Mouse (Mus musculus) spleen, embryonic (tissue): Measurements from ENCODE around the gene Mrln.

Source experiments
- CTCF ChIA-PET: fragments of 350-600 bp; sonication (Branson Sonifier 250); formaldehyde crosslinking; loops from one replicate; lab custom pipeline; 2022; lab: Charles Lee

The Mrln gene

DNA sequence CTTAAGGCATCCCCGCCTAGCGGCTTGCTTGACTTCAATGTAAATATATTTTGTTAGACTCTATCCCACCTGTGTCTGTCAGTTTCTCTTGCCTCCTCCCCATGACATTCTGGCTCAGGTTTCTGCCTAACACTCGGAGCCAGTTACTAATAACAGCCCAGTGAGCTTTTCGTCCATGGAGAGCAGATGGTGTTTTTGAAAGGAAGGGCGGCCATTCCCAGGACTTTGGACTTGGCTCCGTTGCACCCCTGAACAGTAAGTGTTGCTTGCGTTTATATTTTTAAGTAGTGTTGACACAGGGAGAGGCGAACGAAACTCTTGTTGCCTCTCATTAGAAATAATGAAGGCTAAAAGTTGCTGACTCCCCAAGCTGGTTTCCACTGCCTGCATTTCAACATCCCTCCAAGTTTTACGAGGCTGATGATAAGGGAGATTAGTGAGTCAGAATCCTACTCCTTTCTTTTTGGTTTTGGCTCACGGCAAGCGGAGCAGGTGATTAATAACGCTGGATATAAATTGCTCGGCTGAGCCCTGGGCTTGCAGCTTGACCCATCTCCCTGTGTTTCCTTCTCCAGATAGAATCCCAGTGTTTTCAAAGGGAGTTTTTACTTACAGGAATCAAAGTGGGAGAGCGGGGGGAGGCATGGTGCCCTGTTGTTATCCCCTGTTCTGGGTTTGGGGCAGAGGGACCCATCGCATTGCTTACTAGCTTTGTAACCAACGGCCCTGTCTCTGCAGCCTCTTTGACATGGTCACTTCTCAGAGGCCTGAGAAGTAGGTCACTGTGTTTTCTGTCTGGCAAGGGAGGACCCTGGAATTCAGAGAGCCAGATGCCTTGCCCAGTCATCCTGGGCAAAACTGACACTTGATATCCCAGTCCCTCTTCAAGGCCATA, at the start of gene Mrln:
Mrln (plus strand) TSS at position 160 of the 895 bp plus-strand sequence.
- CTCF ChIA-PET = no interaction called here

DNA sequence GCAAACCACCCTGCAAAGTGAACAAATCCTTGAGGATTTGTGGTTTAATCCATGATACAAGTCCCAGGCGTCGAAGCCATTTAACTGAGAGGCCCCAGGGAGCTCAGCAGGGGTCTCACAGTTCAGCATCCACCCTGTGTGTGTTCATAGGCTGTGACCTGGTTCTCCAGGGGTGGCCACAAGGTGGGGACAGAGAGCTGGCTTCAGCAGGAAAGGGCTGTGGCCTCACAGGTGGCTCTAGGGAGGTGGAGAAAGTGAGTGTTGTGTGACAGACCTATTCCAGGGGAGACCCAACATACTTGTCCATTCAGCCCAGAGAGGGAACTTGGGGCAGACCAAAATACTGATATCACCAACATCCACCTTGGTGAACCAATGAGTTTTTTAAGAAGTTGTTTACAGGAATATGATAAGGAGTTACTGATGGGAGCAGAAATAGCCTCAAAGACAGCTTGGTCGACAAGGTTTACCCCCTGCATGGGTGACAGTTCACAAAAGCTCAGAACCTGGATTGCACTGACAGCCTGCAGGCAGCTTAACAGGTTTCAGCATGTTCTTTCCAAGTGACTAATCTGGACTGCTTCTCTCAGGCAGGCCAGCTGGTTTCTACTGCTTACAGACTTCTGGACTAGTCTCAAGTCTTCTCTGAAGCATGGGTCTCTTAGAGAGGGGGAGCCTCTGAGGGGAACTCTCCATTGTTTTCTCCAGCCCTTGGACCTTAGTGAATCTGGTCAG, 47.9 kb upstream of the Mrln start:
- CTCF ChIA-PET = interaction anchor here (0.5 kb wide), 1 partner anchor 21 kb away, joined by 5 read pairs; no protein-coding TSS in a partner anchor

DNA sequence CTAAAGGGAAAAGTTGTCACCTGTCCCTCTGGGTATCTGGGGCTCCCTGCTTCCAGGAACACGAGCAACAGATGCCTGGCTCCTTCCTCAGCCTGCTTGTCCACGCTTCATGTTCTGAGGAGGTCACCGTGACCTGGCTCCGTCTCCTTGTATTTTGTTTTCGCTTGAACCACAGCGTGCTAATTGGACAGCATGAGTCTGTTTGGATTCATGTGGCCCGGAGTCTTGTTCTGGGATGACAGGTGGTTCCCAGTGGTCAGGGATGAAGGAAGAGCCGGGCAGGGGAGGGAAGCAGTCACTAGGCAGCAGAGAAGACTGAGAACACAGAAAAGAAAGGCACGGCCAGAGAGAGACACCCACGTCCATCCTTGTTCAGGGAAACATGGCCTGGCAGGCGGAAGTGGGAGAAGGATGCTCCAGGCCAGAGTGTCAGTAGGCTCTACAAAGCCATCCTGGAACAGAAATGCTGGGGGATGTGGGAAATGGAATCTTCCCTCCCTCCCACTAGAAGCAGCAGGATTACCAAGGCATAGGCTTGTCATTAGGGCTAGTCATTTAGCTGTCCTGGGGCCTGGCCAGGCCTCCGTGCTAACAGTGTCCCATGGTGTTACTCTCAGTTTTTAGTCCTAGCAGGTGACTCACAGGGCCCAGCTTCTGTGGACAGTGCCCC, 44.7 kb upstream of the Mrln start:
- CTCF ChIA-PET = no interaction called here

DNA sequence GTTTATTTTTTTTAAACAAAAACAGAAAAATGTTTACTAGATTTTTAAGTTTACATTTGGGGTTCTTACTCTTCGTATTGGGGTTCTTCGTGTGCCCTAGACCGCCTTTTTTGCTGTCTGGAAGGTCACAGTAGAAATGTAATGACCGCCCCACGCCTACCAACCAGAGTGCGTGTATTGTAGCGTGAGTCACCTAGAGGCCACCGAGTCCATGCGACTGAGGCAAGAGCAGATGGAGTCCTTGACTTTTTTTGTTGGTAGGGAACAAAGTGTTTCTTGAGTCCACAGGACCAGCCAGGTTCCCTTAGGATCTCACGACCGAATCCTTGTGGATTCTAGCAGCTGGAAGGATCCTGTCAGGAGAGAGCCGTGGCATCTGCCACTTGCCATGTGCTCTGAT, 43.7 kb upstream of the Mrln start:
- CTCF ChIA-PET = no interaction called here

DNA sequence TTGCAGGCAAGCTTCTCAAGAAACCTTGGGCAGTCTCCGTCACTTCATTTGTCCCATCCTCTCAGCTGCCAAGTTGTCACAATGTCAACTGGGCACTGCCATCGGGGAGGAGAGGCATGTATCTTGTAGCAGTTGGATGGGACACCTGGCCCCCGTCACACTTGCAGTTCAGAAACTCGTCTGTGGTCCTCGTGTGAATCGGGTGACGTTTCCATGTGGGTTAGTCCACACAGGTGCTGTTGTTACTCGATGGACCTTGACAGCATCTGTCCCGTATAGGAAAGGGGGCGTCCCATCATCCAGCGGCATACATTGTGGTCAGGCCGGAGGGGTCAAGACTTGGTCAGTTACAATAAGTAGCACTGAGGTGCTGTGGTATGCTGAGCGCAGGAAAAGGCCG, 43.0 kb upstream of the Mrln start:
- CTCF ChIA-PET = no interaction called here

DNA sequence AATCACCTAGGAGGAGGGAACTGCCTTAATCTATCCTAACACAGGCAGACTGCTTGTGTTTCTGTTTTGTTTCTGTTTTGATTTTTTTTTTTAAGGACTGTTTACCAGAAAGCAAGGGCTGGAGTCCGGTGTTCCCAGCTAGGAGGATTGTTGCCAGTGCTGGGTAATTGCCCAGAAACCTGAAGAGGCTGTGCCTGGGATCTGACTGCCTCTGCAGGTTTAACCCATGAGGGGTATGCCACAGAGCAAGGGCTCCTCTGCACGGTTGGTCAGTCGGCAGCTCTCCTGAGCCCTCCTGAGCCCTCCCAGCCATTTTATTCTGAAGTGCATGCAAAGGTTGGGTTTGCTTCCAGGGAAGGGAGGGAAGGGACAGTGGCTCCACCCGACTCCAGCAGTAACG, 40.8 kb upstream of the Mrln start:
- CTCF ChIA-PET = interaction anchor here (0.7 kb wide), 1 partner anchor 44 kb away, joined by 3 read pairs; no protein-coding TSS in a partner anchor

DNA sequence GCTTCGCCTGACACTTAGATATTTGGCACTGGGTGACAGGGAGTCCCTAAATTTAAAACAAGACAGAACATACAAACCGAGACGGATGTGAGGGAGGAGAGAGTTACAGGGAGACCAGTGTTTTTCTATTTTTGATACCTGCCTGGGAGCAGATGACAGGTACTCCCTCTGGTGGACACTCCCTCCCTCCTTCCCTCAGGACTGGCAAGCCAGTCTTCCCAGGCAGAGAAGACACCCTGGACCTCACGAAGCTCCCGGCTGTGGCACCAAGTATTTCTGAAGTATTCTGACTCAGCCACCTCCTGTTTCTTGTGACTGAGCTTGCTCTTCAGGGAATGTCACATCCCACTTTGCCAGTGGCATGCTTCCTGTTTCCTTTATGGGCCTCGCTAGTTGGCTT, 38.6 kb upstream of the Mrln start:
- CTCF ChIA-PET = no interaction called here

DNA sequence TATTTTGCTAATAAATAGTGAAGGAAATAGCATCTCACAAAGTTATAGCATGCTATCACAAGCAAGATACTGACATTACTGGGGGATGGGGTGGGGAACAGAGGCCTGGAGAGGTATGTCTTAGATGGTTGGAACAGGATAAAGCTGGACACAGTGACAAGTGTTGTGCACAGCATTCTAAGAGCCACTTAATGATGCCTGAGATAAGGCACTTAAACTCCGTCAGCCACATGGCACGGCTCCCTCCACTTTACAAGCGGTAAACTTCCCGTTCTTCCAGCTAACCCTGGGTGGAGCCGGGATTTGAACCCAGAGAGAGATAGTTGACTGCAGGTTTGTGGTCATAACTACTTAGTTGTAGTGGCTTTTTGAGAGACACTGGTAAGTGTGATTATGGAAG, 38.0 kb upstream of the Mrln start:
- CTCF ChIA-PET = no interaction called here

DNA sequence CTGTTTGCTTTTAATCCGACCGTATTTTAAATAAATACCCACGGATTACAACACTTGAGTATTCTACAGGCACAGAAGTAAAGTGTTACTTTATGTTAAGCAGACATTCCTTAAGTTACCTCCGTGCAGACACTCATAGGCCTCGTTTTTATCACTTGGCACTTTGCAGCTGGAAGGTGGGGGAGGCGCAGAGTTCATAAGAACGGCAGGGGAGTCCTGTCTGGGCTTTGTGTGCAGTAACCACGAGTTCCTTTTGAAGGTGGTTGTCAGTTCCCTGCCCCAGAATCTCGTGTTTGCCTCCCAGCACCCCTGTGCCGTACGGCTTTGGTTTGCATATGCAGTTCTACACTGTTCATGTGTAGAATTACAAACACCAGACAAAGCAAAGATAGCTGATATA, 36.8 kb upstream of the Mrln start:
- CTCF ChIA-PET = no interaction called here

DNA sequence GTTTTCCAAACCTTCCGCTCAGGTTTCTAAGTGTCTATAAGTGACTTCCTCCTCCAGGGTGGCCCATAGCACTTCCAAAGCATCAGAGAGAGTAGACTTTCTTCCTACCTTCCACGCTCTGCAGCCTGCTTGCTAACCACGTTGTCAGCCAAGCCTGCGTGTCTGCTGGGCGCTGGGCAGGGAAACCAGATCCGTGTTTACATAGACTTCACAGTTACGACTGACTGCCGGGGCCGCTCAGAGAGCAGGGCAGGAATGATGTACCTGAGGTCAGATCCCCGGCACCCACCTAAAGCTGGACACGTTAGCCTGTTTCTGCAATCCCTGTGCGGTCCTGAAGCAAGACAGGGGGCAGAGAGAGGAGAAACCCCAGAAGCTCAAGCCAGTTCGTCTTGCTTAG, 36.1 kb upstream of the Mrln start:
- CTCF ChIA-PET = no interaction called here

DNA sequence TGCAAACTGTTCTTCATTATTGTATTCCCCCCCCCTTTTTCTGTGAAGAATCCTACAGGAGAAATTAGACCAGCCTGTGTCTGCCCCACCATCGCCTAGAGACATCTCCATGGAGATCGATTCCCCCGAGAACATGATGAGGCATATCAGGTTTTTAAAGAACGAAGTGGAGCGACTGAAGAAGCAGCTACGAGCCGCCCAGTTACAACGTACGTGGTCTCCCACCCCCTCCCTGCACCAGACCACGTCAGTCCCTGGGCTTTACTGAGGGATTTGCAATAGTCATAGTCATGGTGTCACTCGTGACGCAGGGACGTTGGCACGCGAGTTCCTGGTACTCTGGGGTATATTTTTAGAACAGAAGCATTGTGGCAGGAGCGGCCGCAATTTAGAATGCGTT, 35.4 kb upstream of the Mrln start:
- CTCF ChIA-PET = no interaction called here

DNA sequence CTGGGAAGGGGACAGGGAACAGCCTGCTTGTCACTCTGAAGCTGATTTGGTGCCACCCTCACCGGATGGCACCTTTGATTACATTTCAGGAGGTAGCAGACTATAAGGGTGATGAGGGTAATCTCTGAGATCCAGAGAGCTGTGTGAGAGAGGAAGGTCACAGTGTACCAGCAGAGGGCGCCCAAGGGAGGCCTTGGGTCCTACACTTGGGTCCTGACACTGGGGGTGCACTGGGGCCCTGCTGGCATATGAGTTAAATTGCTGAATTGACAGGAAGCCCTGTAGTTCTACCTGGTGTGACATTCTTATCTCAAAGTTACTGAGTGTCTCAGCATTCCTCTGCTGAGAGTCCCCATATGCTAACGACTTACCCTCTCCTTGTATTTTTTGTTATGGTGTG, 31.1 kb upstream of the Mrln start:
- CTCF ChIA-PET = interaction anchor here (1.2 kb wide), 1 partner anchor 15 kb away, joined by 3 read pairs; no protein-coding TSS in a partner anchor

DNA sequence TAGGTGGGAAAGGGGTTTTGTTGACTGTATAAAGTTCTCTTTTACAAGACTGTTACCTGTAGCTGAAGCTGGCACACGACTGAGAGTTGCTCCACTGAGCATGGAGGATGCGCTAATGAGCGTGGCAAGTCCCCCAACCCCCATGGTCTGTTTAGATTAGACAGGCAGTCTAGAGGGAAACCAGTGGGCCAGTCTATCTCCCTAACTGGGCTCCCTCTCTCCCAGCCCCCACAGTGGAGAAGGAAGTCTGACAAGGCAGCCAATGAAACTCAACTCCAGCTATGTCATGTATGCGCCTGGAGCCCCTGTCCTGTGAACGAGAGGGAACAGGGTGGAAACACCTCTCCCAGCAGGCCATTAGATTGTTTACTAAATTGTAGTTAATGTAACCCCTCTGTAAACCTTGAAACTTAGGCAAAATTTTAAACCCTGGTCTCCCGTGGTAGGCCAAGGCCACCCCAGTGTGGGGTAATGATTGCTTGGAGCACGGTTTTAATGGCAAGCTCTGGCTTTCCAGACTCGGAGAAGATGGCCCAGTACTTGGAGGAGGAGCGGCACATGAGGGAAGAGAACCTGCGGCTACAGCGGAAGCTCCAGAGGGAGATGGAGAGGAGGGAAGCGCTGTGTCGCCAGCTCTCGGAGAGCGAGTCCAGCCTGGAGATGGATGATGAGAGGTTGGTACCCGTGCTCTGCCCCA, 29.8 kb upstream of the Mrln start:
- CTCF ChIA-PET = interaction anchor here (0.6 to 1.2 kb wide), 2 partner anchors 13 to 519 kb away, joined by 3 to 6 read pairs; no protein-coding TSS in a partner anchor

DNA sequence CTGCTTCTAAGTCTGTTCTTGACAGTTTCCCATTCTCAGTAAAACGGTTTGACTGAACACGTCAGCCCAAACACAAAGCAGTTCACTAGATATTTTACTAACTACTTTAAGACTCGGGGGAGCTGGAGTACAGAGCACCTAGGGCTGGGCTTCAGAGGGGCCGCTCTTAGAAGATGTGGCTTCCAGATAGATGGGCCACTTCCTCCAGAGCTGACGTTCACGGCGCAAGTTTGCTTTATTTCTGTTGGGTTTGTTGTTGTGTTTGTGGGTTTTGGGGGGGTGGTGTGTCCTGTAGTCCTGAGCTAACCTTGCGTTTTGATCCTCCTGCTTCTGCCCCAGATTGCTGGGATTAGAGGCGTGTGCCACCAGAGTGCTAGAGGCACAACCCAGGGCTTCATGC, 23.7 kb upstream of the Mrln start:
- CTCF ChIA-PET = no interaction called here

DNA sequence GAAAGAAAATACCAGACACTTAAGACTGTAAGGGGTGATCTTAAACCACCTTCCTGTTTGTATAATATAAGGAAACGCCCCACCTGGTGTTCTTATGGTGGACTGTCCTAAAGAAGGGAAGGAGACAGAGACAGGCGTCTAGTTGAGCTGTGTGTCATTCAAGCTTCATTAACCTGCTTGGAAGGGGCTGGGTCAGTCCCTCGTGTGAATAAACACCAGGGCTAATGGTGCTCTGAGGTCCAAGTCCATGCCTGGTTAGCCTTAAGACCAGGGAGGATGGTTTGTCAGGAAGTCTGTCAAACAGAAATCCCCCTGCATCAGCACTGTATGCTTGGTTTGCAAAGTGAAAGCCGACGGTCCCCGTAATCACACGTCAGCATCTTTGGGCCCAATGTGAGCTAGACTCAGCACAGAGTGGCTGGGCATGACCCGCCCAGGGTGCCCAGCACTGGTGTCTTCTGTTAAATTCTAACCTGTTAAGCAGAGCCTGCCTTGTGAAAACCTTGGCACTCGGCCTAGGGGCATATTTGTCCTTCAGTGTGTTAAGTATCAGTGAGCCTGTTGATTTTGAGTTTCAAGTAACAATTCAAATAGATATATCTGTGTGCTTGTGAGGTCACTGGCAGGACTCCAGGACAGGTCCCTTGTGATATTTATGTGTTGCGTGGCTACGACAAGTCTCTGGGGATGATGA, 23.0 kb upstream of the Mrln start:
- CTCF ChIA-PET = no interaction called here

DNA sequence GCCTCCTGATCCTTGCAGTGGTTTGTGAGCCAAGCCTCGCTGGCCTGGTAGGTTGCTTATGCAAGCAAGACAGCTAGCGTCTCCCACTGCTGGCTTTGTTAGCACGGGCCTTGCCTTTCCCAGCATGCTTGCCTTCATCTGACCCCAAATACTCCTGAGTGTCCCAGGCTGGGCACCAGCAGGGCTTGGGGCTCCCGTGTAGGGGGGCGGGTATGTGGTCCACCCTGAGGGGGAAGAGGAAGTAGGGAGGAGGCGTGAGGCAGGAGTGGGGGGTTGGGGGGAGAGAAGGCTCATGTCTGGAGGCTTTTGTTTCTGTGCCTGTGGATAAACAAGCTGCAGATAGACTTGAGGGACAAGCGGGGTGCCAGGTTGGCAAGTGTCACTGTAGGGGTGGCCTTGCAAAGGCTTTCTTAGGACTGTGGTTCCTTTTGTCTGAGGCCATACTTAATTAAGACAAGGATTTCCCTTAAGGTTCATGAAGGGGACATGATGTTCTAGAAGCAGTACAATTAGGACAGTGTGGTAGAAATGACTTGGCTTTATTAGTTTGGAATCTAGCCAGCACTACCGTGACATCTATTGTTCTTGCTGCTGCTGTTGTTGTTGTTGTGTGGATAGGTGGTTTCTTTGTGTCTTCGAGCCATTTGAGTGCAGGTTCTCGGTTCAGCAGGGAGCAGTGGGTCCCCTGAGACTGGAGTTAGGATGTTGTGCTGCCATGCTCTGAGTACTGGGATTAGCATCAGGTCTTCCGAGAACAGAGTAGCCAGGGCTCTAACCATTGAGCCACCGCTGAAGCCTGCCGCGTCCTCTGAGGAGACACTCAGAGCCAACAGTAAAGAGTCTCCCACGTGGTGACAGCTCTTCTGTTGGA, 21.0 kb upstream of the Mrln start:
- CTCF ChIA-PET = no interaction called here

DNA sequence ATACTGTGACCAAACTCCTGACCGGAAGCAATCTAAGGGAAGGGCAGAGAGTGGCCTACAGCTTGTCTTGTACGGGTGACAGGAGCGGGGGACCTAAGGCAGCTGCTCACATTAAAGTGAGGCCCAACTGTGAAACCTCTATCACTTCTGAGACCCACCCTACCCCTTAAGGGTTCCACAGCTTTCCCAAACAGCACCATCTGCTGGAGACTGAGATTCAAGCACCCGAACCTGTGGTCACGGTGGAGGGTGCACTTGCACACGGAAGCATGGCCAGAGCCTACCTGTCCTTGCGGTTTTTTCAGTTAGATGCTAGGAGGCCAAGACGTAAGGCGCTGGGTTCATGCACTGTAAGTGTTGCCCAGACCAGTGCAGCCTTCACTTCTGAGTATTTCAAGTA, 18.3 kb upstream of the Mrln start:
- CTCF ChIA-PET = interaction anchor here (0.5 kb wide), 1 partner anchor 63 kb away, joined by 3 read pairs; no protein-coding TSS in a partner anchor

DNA sequence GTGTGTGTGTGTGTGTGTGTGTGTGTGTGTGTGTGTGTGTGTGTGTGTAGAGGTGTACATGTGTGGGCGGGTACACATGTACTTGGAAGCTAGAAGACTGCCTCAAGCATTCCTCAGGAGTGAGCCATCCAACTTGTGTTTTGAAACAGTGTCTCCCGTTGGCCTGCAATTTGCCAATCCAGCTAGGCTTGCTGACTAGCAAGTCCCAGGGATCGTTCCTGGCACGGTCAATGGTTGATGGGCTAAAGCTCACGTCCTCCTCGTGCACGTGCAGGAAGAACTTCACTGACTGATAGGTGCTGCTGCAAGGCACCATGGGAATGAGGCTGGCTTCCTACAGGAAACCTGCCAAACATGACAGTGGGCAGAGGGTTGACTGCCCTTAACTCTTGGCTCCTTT, 17.9 kb upstream of the Mrln start:
- CTCF ChIA-PET = no interaction called here

DNA sequence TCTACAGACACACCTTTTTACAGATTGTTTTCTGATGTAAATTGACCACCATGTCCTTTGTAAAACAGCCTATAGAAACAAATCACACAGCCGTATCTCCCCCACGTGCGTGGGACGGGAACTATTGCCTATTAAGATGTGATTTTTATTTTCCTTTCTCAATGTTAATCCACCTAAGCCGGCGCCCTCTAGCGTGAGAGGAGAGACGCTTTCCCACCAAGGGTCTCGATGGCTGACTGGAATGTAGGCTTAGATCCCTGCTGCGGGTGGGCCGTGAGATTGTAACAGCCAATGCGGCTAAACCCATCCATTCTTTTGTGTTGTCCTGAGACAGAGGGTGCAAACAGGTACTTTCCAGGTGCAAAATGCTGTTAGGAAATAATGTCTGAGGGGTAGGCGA, 14.6 kb upstream of the Mrln start:
- CTCF ChIA-PET = no interaction called here

DNA sequence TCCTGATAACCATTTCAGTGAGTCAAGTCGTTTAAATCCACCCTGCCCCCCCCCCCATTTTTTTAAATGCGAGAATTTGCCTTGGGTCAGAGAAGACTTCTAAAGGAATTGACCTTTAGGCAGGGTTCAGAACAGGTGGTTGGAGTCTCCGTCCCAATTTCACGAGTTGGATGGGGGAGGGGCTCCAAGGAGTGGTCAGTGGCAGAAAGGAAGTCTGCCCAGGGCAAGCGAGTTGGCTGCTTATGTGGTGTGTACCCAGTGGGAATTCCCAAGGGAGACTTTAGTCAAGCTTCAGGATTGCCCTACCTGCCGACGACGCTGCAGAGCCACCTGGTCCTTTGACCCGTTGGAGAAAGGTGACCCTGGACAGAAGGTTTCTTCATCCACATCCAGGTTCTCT, 10.2 kb upstream of the Mrln start:
- CTCF ChIA-PET = no interaction called here
